Mouse (Mus musculus) embryonic facial prominence, embryonic 11.5 days (tissue): Measurements from ENCODE around the gene Clec4a2. TPM values are rescaled to one million over a fixed set of nuclear protein-coding genes. Genes with fewer than 3 reads are reported as not detected.
"Not testable (repeated sequence)": the region's sequence is repeated elsewhere in the genome, so short reads cannot be mapped to it uniquely, and the experiment has no call there.

ENCODE experiments used
- ATAC-seq: fragments of 200-750 bp; cut with Nextera tagmentation; replicated peaks from 2 replicates; pipeline ENCODE4 v1.8.0; 2017; ENCODE audit warnings: low read depth; ENCODE audit not compliant: insufficient number of reproducible peaks, low FRiP score, low TSS enrichment
- DNase-seq: peaks from one replicate; pipeline ENCODE4 v3.0.0-alpha.2; 2015; ENCODE audit warnings: low spot score
- H3K27ac ChIP-seq: fragments of 300-500 bp; sonication (generic); replicated peaks from 2 replicates; pipeline ENCODE4 v1.5.1; 2014; ENCODE audit warnings: mild to moderate bottlenecking, low read depth, low read length, control low read depth
- H3K27me3 ChIP-seq: fragments of 300-500 bp; sonication (generic); 2 replicates; pipeline ENCODE4 v1.6.1; 2014; ENCODE audit warnings: mild to moderate bottlenecking, low read length, moderate library complexity, mixed read lengths; ENCODE audit not compliant: control insufficient read depth, insufficient read depth
- H3K36me3 ChIP-seq: fragments of 300-500 bp; sonication (generic); replicated peaks from 2 replicates; pipeline ENCODE4 v1.6.1; 2014; ENCODE audit warnings: low read depth, mild to moderate bottlenecking, low read length, moderate library complexity, mixed read lengths; ENCODE audit not compliant: control insufficient read depth, insufficient read depth
- H3K4me1 ChIP-seq: fragments of 300-500 bp; sonication (generic); 2 replicates; pipeline ENCODE4 v1.6.1; 2014; ENCODE audit warnings: low read length, mixed read lengths; ENCODE audit not compliant: control insufficient read depth, insufficient read depth
- H3K4me2 ChIP-seq: fragments of 300-500 bp; sonication (generic); 2 replicates; pipeline ENCODE4 v1.6.1; 2014; ENCODE audit warnings: low read depth, mild to moderate bottlenecking, control low read depth, low read length, moderate library complexity
- H3K4me3 ChIP-seq: fragments of 300-500 bp; sonication (generic); 2 replicates; pipeline ENCODE4 v1.5.1; 2014; ENCODE audit warnings: low read depth, low read length, control low read depth
- H3K9ac ChIP-seq: fragments of 300-500 bp; sonication (generic); replicated peaks from 2 replicates; pipeline ENCODE4 v1.6.1; 2014; ENCODE audit warnings: mild to moderate bottlenecking, control low read depth, low read length
- H3K9me3 ChIP-seq: fragments of 300-500 bp; sonication (generic); replicated peaks from 2 replicates; pipeline ENCODE4 v1.6.1; 2016; ENCODE audit warnings: mild to moderate bottlenecking, low read length, inconsistent platforms, mixed read lengths; ENCODE audit not compliant: control insufficient read depth
- WGBS: fragments of 180-500 bp; shearing (Covaris S2); extraction: QIAGEN DNeasy Blood & Tissue Kit; methylation state at CpG from one replicate; pipeline ENCODE4 v1.1.7; 2014; 5-methylcytosine and 5-hydroxymethylcytosine counted together
- polyA plus RNA-seq: library from polyadenylated mRNA; unstranded; fragments of >200 nt; fragmentation: Nextera tagmentation; extraction: Ambion mirVana; gene quantifications from 2 replicates; pipeline ENCODE4 v1.2.1, GENCODE M21; 2014

The Clec4a2 gene
- polyA plus RNA-seq, 1 experiment from 2014 or later: 2.0 TPM

GRCm38 (mm10) chr6:123175549-123175948 is 69.3 kb downstream of the Clec4a2 start:
- WGBS: 79% methylated on average over 1 of the region's 1 CpGs
- no peaks in the 10 kb centered on the region for H3K9me3 ChIP-seq
- H3K27me3 ChIP-seq: no peaks in the 10 kb centered on the region
- ATAC-seq: no peak
- H3K27ac ChIP-seq: no peak overlapping the region
- DNase-seq: no peak
- H3K4me3 ChIP-seq: no peak overlapping the region
- H3K36me3 ChIP-seq: no peaks in the 10 kb centered on the region
- H3K9ac ChIP-seq: no peak overlapping the region
- H3K4me1 ChIP-seq: no peaks in the 10 kb centered on the region
- no peak overlapping the region for H3K4me2 ChIP-seq

- H3K4me3 ChIP-seq, H3K9me3 ChIP-seq, H3K27me3 ChIP-seq, H3K9ac ChIP-seq, H3K4me1 ChIP-seq, H3K27ac ChIP-seq, H3K4me2 ChIP-seq, ATAC-seq, H3K36me3 ChIP-seq, DNase-seq: not testable (repeated sequence)
- 71% methylated on average over 2 of the region's 2 CpGs for WGBS
Measured at GRCm38 (mm10) chr6:123184862-123185261, 78.6 kb downstream of the Clec4a2 start.

Other genes with a start within 250 kb of the Clec4a2 start
- gene Necap1, start 232.0 kb upstream of the Clec4a2 start, polyA plus RNA-seq: 67.0 and 67.6 TPM in 2 replicates
- 1.4 and 2.0 TPM in 2 replicates for gene Clec4a1, start 184.6 kb upstream of the Clec4a2 start, polyA plus RNA-seq
- 0.59 and 0.67 TPM in 2 replicates for gene Clec4a3, start 153.9 kb upstream of the Clec4a2 start, polyA plus RNA-seq
- not detected in 2 replicates for gene Clec4a4, start 116.1 kb upstream of the Clec4a2 start, polyA plus RNA-seq
- gene Clec4b1, start 56.5 kb upstream of the Clec4a2 start, polyA plus RNA-seq: not detected in 2 replicates
- not detected in 2 replicates for gene Clec4b2, start 66.5 kb downstream of the Clec4a2 start, polyA plus RNA-seq
- gene Clec4n, start 123.4 kb downstream of the Clec4a2 start, polyA plus RNA-seq: 0.62 and 0.68 TPM in 2 replicates
- gene Clec4d, start 155.7 kb downstream of the Clec4a2 start, polyA plus RNA-seq: 0.24 TPM in 1 of 2 replicates, not detected in the other
- gene Clec4e, start 183.4 kb downstream of the Clec4a2 start, polyA plus RNA-seq: 0.10 TPM in 1 of 2 replicates, not detected in the other
- gene Vmn2r19, start 201.9 kb downstream of the Clec4a2 start, polyA plus RNA-seq: not detected in 2 replicates